Mouse (Mus musculus) 3T3-L1 (cell line): ENCODE measurements at regions not wholly inside any gene's neighbourhood (a gene's known extent, or its start where the extent isn't known, plus 50 kb on each side); places are given as distances from the start of the nearest gene placed in this dataset.

Experiments
- DNase-seq: peaks from one replicate; pipeline ENCODE4 v3.0.0-alpha.2; 2015; ENCODE audit warnings: low read depth, low spot score

GRCm38 (mm10) chr16:55582029-55582428, 256.7 kb downstream of the Nfkbiz start:
- no peak for DNase-seq

GRCm38 (mm10) chr16:55580827-55581226, 257.9 kb downstream of the Nfkbiz start:
- DNase-seq = no peak

DNA sequence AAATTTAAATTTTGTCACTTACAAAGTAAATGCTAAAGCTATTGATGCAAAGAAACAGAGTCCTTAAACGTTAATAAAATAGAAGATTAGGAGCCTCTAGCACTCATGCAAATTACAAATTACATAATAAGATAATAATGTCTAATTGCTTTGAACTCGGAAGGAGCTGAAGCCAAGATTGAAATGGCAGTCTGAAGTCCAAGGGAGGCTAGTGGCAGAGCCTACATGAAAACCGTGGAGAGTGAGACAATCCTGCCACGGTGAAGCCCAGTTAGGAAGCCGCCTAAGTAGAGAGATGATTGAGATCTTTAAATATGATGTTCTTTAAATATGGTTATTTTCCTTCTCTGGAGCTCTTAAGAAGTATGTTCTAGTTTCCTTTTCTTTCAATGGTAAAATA, 260.0 kb downstream of the Nfkbiz start:
- DNase-seq = no peak

DNA sequence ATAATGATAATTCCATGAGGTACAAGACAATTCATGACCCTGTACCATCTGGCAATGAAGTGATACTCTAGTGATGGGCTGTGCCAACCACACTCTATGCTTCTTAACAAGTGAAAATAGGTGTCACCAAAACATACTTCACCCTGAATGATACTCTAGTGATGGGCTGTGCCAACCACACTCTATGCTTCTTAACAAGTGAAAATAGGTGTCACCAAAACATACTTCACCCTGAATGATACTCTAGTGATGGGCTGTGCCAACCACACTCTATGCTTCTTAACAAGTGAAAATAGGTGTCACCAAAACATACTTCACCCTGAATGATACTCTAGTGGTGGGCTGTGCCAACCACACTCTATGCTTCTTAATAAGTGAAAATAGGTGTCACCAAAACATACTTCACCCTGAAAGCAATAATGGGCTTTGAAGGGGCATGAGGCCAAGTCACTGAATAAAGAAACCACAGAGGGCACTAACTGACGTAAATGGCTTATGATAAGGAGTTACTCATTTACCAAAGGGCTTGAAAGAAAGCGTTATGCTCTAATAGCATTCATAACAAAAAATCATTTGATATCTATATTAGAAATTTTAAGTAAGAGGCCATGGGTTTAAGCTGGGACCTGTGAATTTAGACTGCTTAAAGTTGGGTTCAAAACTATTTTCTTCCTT, 263.0 kb downstream of the Nfkbiz start:
- peak; percentile 34 for DNase-seq

- DNase-seq = no peak
Measured at GRCm38 (mm10) chr16:55571106-55571505, 267.6 kb downstream of the Nfkbiz start.

GRCm38 (mm10) chr16:55570097-55570496, 268.6 kb downstream of the Nfkbiz start:
- DNase-seq = no peak

- DNase-seq = no peak
Measured at GRCm38 (mm10) chr16:55555821-55556535, 258.2 kb upstream of the Zpld1 start.

DNA sequence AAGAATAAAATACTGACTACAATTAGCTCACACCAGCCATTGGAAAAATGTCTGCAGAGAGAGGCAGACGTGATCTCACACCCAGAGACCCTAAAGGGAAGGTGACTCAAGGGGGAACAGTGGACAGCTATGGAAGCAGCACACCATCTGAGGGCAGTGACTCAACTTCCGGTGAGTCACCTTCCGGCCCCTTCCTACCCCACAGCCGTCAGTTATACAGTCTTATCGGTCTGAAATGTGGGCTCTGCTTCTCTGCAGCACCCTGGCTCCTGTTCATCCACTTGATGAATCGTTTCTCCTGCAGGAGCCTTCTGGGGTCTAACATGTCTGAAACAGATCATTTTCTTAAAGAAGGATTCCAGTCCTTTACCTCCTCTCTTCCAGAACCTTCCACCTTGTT, 257.4 kb upstream of the Zpld1 start:
- DNase-seq = peak; percentile 91

DNA sequence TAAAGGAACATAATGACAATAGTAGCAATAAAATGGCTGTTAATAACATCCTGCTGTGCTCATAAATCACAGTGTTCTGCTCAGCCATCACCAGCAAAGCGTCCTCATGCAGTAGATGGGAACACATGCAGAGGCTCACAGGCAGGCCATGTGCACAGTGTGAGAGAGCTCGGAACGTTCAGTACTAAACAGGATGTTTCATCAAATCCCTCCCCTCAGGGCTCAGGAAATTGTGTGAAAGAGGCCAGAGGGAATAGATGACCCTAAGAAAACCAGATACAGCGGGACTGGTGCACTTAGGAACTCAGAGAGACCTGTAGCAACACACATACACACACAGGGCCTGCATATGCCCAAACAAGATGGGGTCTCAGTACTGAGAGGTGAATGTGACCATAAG, 256.1 kb upstream of the Zpld1 start:
- DNase-seq = no peak

GRCm38 (mm10) chr16:55551348-55551747, 253.6 kb upstream of the Zpld1 start:
- DNase-seq = peak; percentile 47

GRCm38 (mm10) chr16:55550649-55551312, 253.0 kb upstream of the Zpld1 start:
- DNase-seq = peak; percentile 91

GRCm38 (mm10) chr16:55547095-55547494, 249.3 kb upstream of the Zpld1 start:
- DNase-seq = peak; percentile 61

DNA sequence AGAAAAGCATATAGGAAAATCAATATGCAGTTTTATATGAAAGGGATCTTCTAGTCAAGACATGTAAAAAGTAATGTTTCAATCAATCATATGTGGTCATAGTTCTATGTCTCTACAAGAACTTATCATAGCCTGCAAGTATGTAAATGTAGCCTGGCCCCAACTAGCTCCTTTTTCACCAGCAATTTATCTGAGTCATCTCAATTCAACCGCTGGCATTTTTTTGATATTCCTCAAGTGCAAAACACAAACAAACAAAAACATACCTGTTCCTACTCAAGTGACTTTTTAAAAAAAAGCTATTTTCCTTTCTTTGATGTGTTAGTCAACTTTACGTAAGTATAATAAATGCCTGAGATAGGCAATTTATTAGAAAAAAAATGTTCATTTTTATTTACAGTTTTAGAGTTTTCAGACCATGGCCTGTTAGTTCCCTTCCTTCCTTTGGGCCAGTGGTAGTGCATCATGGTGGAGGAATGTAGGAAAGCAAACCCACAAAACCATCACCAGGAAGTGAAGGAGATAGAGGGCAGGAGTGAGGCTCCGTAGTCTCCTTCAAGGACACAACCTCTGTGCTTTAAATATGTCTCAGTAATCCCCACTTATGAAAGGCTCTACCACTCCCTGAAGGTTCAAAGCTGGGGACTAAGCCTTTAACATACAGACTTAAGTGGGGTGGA, 242.7 kb upstream of the Zpld1 start:
- peak; percentile 79 for DNase-seq

DNA sequence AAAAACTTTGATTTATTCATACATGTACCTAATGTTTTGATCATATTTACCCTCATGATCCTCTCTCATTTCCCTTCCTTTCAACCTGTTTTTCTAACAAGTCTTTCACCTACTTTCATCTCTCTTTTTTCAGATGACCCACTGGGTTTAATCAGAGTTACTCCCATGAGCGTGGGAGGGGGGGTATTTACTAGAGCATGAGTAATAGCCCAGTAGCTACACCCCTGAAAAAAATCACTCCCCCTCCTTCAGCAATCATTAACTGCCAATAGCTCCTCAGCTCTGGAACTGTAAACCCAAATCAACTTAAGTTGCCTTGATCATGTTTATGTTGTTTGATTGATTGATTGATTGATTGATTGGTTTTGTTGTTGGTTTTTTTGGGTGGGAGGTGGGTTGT, 241.4 kb upstream of the Zpld1 start:
- DNase-seq = no peak

DNA sequence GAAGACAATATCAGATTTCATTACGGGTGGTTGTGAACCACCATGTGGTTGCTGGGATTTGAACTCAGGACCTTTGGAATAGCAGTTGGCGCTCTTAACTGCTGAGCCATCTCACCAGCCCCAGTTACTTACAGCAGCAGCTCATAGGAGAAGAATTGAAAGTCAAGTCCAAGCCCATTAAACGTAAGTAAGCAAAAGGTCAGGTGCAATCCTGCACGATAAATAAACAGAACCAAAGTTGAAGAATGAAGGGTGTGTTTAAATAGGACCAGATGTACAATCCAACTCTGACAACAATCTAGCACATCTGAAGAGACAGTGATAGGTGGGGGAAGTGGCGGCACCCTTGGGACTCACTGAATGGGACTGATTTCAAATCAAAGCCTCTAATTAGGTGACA, 239.8 kb upstream of the Zpld1 start:
- DNase-seq = no peak

GRCm38 (mm10) chr16:55532686-55533085, 234.9 kb upstream of the Zpld1 start:
- DNase-seq = peak; percentile 71

- DNase-seq = no peak
Measured at GRCm38 (mm10) chr16:55530844-55531243, 233.1 kb upstream of the Zpld1 start.

GRCm38 (mm10) chr16:55527680-55528079, 229.9 kb upstream of the Zpld1 start:
- DNase-seq = no peak

- peak; percentile 36 for DNase-seq
Measured at GRCm38 (mm10) chr16:55526230-55526842, 228.6 kb upstream of the Zpld1 start.

DNA sequence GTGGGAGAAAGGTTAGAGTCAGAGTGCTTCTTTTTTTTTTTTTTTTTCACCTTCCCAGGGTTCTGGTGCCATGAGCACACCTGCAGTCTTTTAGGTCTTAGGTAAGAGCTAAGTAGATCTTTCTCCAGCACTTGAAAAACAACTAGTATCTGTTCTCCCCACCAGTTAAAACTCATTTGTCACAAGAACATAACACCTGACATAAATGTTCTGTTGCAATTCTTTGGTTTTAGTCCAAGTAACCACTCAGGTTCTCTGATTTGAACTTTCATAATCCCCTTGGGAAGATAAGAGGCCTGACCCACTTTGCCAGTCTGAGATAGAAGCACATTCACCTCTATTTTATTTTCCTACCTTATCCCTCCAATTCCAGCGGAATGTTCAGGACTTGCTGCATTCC, 225.5 kb upstream of the Zpld1 start:
- no peak for DNase-seq

DNA sequence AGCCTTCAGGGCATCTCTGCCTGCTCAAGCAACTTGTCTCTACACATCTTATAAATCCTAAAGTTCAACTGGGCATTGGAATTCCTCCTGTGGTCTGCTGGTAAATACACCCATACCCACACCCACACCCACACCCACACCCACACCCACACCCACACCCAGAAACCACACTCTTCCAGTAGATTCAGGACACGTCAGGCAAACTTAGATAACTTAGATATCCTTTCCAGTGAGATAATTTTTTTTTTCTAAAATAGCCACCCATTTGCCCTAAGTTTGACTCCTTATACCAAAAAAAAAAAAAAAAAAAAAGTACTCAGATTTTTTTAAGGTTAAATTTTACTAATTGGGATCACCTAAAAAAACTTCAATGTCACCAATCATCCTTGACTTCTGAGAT, 224.5 kb upstream of the Zpld1 start:
- DNase-seq = no peak
